ENCODE assay signal across 8 mouse cellular contexts in the genomic region with DNA sequence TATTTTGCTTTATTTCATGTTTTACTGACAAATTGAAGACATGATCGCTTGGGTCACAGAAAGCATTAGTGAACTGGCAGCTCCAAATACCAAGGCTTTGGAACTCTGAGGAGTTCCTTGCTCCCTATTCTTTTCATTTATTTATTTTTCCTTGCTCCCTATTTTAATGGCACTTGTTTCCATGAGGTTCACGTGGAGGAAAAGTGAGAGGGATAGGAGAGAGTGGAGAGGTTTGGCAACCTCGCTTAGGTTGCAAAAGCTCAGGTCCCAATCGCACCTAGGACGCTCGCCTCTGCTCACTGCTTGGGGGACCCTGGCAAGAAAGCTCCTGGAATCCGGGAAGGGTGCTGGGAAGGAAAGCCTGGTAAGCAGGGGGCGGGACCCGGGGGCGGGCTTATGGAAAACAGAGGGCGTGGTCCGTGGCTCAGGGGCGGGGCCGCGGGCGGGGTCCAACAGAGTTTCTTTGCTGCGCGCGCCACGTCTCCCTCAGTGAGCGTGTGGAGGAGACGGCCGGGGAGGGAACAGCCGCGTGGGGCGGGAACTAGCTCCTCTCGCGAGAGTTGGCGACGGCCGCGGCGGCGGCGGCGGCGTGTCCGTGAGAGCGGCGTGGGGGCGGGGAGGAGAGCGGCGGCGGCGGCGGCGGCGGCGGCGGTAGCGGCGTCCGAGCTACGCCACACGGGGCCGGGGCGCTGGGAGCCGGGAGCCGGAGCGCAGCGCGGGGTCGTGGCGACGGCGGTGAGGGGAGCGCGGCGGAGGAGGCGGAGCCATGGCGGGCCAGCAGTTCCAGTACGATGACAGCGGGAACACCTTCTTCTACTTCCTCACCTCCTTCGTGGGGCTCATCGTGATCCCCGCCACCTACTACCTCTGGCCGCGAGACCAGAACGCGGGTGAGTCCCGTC. TPM values are rescaled to one million over a fixed set of nuclear protein-coding genes. Genes with fewer than 3 reads are reported as not detected.
DNase-seq lines count a peak whose midpoint lies in the region; ATAC-seq and TF ChIP-seq lines count a peak whose summit lies in the region.

A gene (plus strand): TSS at position 498 of the 902 bp plus-strand sequence.

- no peak for TF ChIP-seq CTCF in E14TG2a.4 (conservative IDR thresholded peaks at IDR 0.05; ENCODE audit: low read length)
- TF ChIP-seq CTCF in heart, postnatal 0 days (IDR thresholded peaks at IDR 0.05; ENCODE audit: low read depth), result no peak
- TF ChIP-seq CTCF in testis, adult 2 months (IDR thresholded peaks at IDR 0.05; ENCODE audit: control insufficient read depth, insufficient read depth, insufficient replicate concordance, low read depth, low read length), result no peak

- WGBS in forebrain, embryonic 12.5 days, result under 1% methylated on average over 25 of the region's 81 CpGs
- WGBS in heart, postnatal 0 days, result under 1% methylated on average over 54 of the region's 81 CpGs
- WGBS in liver, embryonic 16.5 days (ENCODE audit: insufficient replicate concordance), result 2% methylated on average over 60 of the region's 81 CpGs
- WGBS in neural tube, embryonic 13.5 days, result 2% methylated on average over 47 of the region's 81 CpGs

- peak within 1 kb of the TSS; percentile 94 for H3K27ac ChIP-seq in forebrain, embryonic 12.5 days
- H3K27ac ChIP-seq in heart, postnatal 0 days (ENCODE audit: low read depth), result peak within 1 kb of the TSS; percentile 93
- H3K27ac ChIP-seq in liver, embryonic 16.5 days (ENCODE audit: low read length), result peak within 1 kb of the TSS; percentile 82
- H3K27ac ChIP-seq in neural tube, embryonic 13.5 days (replicated peaks), result peak within 1 kb of the TSS; percentile 95
- H3K27ac ChIP-seq in testis, adult 2 months (ENCODE audit: control insufficient read depth, insufficient read depth, low read depth, low read length), result peak within 1 kb of the TSS; percentile 96

- TF ChIP-seq EP300 in heart, postnatal 0 days (IDR thresholded peaks at IDR 0.05; ENCODE audit: low read depth), result 0 out of 2 replicates have a peak, but pooled peaks have one; percentile 15

- peaks cover 32% of the 10 kb centered on the region for H3K4me1 ChIP-seq in E14TG2a.4 (replicated peaks; ENCODE audit: low read depth, low read length)
- peaks cover 28% of the 10 kb centered on the region for H3K4me1 ChIP-seq in forebrain, embryonic 12.5 days
- peaks cover 25% of the 10 kb centered on the region for H3K4me1 ChIP-seq in heart, postnatal 0 days (ENCODE audit: control insufficient read depth, insufficient read depth)
- H3K4me1 ChIP-seq in liver, embryonic 16.5 days (ENCODE audit: control insufficient read depth, low read depth, low read length), result peaks cover 24% of the 10 kb centered on the region
- H3K4me1 ChIP-seq in neural tube, embryonic 13.5 days (replicated peaks), result peaks cover 35% of the 10 kb centered on the region
- peaks cover 7% of the 10 kb centered on the region for H3K4me1 ChIP-seq in testis, adult 2 months (ENCODE audit: control insufficient read depth, insufficient read depth, low read length)

- no peaks in the 10 kb centered on the region for H3K36me3 ChIP-seq in E14TG2a.4 (ENCODE audit: insufficient read depth, low read length)
- no peaks in the 10 kb centered on the region for H3K36me3 ChIP-seq in forebrain, embryonic 12.5 days (replicated peaks)
- H3K36me3 ChIP-seq in heart, postnatal 0 days (replicated peaks; ENCODE audit: control insufficient read depth, insufficient read depth, low read length), result no peaks in the 10 kb centered on the region
- H3K36me3 ChIP-seq in liver, embryonic 16.5 days (ENCODE audit: control insufficient read depth, insufficient read depth), result no peaks in the 10 kb centered on the region
- H3K36me3 ChIP-seq in neural tube, embryonic 13.5 days, result no peaks in the 10 kb centered on the region
- no peaks in the 10 kb centered on the region for H3K36me3 ChIP-seq in testis, adult 2 months (ENCODE audit: control insufficient read depth, insufficient read depth, low read length)

- H3K27me3 ChIP-seq in E14TG2a.4 (ENCODE audit: insufficient read depth, low read length), result no peaks in the 10 kb centered on the region
- H3K27me3 ChIP-seq in forebrain, embryonic 12.5 days, result no peaks in the 10 kb centered on the region
- H3K27me3 ChIP-seq in heart, postnatal 0 days (ENCODE audit: control insufficient read depth, insufficient read depth, low read length), result no peaks in the 10 kb centered on the region
- H3K27me3 ChIP-seq in liver, embryonic 16.5 days (ENCODE audit: control insufficient read depth, insufficient read depth, low read depth, low read length), result no peaks in the 10 kb centered on the region
- H3K27me3 ChIP-seq in neural tube, embryonic 13.5 days, result no peaks in the 10 kb centered on the region
- no peaks in the 10 kb centered on the region for H3K27me3 ChIP-seq in testis, adult 2 months (ENCODE audit: control insufficient read depth, insufficient read depth, low read length)

- peak within 1 kb of the TSS; percentile 96 for H3K4me3 ChIP-seq in E14TG2a.4 (replicated peaks; ENCODE audit: low read length)
- H3K4me3 ChIP-seq in forebrain, embryonic 12.5 days (replicated peaks), result peak within 1 kb of the TSS; percentile 98
- H3K4me3 ChIP-seq in heart, postnatal 0 days (ENCODE audit: low read depth, low read length), result peak within 1 kb of the TSS; percentile 89
- H3K4me3 ChIP-seq in liver, embryonic 16.5 days (ENCODE audit: low read depth, low read length), result peak within 1 kb of the TSS; percentile 75
- peak within 1 kb of the TSS; percentile 96 for H3K4me3 ChIP-seq in neural tube, embryonic 13.5 days
- H3K4me3 ChIP-seq in testis, adult 2 months (ENCODE audit: control insufficient read depth, low read depth, low read length), result peak within 1 kb of the TSS; percentile 100

- peaks cover 4% of the 10 kb centered on the region; the same call in 1 of the 2 replicates for H3K9me3 ChIP-seq in E14TG2a.4 (ENCODE audit: low read length)
- H3K9me3 ChIP-seq in forebrain, embryonic 12.5 days, result no peaks in the 10 kb centered on the region
- no peaks in the 10 kb centered on the region for H3K9me3 ChIP-seq in heart, postnatal 0 days (replicated peaks; ENCODE audit: control insufficient read depth, low read length)
- no peaks in the 10 kb centered on the region for H3K9me3 ChIP-seq in liver, embryonic 16.5 days (replicated peaks; ENCODE audit: control insufficient read depth, low read length)
- H3K9me3 ChIP-seq in neural tube, embryonic 13.5 days, result no peaks in the 10 kb centered on the region

- peak; percentile 93 for DNase-seq in c-Kit-positive CD71-positive TER-119-positive erythroid progenitor cells, embryonic 14.5 days (ENCODE audit: low spot score)
- DNase-seq in heart, postnatal 0 days (ENCODE audit: low spot score), result peak; percentile 96
- peak; percentile 99 to 100 for DNase-seq in kidney, postnatal 4 days

- H3K9ac ChIP-seq in forebrain, embryonic 12.5 days, result peak within 1 kb of the TSS; percentile 99
- peak within 1 kb of the TSS; percentile 95 for H3K9ac ChIP-seq in heart, postnatal 0 days (replicated peaks; ENCODE audit: low read depth, low read length)
- peak within 1 kb of the TSS; percentile 87 for H3K9ac ChIP-seq in liver, embryonic 16.5 days (ENCODE audit: low read depth, low read length)
- peak within 1 kb of the TSS; percentile 97 for H3K9ac ChIP-seq in neural tube, embryonic 13.5 days

- peak; percentile 97 for ATAC-seq in forebrain, embryonic 12.5 days (ENCODE audit: low FRiP score)
- peak; percentile 99 for ATAC-seq in heart, postnatal 0 days (ENCODE audit: insufficient read depth, low read depth)
- ATAC-seq in liver, embryonic 16.5 days (ENCODE audit: low read depth), result peak; percentile 96
- ATAC-seq in neural tube, embryonic 13.5 days (ENCODE audit: low read depth), result peak; percentile 97

- H3K4me2 ChIP-seq in forebrain, embryonic 12.5 days, result peak within 1 kb of the TSS; percentile 71
- peak within 1 kb of the TSS; percentile 94 for H3K4me2 ChIP-seq in heart, postnatal 0 days (ENCODE audit: low read depth, low read length)
- peak within 1 kb of the TSS; percentile 93 for H3K4me2 ChIP-seq in liver, embryonic 16.5 days (ENCODE audit: low read depth, low read length)
- peak within 1 kb of the TSS; percentile 91 for H3K4me2 ChIP-seq in neural tube, embryonic 13.5 days

- TF ChIP-seq POLR2A in testis, adult 2 months (IDR thresholded peaks at IDR 0.05; ENCODE audit: control insufficient read depth, low read depth, low read length), result peak; percentile 64

RNA-seq across cellular contexts. Expression of the gene that starts here (rescaled TPM):
- polyA plus RNA-seq in forebrain, embryonic 12.5 days (2016; fragmentation: Nextera tagmentation; extraction: Ambion mirVana), result 34.6 and 35.4 TPM in 2 replicates
- 14.3 and 15.5 TPM in 2 replicates for total RNA-seq in heart, postnatal 0 days (2014; rRNA removed; ENCODE audit: low replicate concordance)
- 10.9 and 11.0 TPM in 2 replicates for polyA plus RNA-seq in heart, postnatal 0 days (2015; fragmentation: Nextera tagmentation; extraction: Ambion mirVana)
- 10.0 and 11.2 TPM in 2 replicates for polyA plus RNA-seq in liver, embryonic 16.5 days (2015; fragmentation: Nextera tagmentation; extraction: Ambion mirVana)
- polyA plus RNA-seq in neural tube, embryonic 13.5 days (2015; fragmentation: Nextera tagmentation; extraction: Ambion mirVana), result 25.6 and 26.1 TPM in 2 replicates
- polyA plus RNA-seq in testis, adult 2 months (2012; rRNA removed), result 16.1 and 23.1 TPM in 2 replicates

Comparison
In these comparisons a context has a peak if more than half of its experiments do, and no peak if none do; other contexts are left out.
1. Peak in every context shown above with its lines: DNase-seq, ATAC-seq, H3K4me3 ChIP-seq and H3K27ac ChIP-seq.